Mouse (Mus musculus) cortical plate, adult 2 months (tissue): ENCODE measurements at regions not wholly inside any gene's neighbourhood (a gene's known extent, or its start where the extent isn't known, plus 50 kb on each side); places are given as distances from the start of the nearest gene placed in this dataset.

ENCODE experiments used
- CTCF ChIP-seq: fragments of 200-500 bp; IDR thresholded peaks from 2 replicates; pipeline ENCODE4 v1.5.1; 2011; ENCODE audit warnings: mild to moderate bottlenecking, control low read depth, low read length; ENCODE audit not compliant: insufficient read depth; ENCODE audit errors: extremely low read depth
- POLR2A ChIP-seq: fragments of 200-500 bp; IDR thresholded peaks from 2 replicates; pipeline ENCODE4 v1.6.1; 2011; ENCODE audit warnings: mild to moderate bottlenecking, low read length, control low read depth; ENCODE audit not compliant: insufficient read depth; ENCODE audit errors: extremely low read depth

DNA sequence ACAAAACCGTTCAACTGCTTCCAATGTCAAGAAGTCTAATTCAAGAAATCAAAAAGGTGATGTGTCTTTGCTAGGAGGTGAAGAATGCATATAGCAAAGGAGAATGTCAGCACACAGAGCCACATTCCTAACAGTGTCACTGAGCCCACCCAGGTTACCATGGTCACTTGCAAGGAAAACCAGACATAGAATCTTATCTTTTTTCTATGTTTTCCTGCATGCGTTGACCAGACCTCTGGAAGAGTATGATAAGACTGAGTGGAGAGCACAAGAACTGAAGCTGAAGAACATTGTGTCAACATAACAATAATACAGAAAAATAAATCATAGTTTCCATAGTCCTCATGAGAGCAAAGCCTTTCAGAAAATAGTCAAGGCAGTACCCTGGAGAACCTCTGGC is 211.7 kb downstream of the Pla2g4a start:
- TF ChIP-seq CTCF, result no peak
- no peak for TF ChIP-seq POLR2A
